Mouse (Mus musculus): ENCODE data around the gene Flnc.
"Not testable (repeated sequence)": the region's sequence is repeated elsewhere in the genome, so short reads cannot be mapped to it uniquely, and the experiment has no call there.

Gene Flnc

GRCm38 (mm10) chr6:29433038-29433803, at the start of gene Flnc:
Flnc (plus strand) TSS chr6:29433256.
- no peak for DNase-seq

DNA sequence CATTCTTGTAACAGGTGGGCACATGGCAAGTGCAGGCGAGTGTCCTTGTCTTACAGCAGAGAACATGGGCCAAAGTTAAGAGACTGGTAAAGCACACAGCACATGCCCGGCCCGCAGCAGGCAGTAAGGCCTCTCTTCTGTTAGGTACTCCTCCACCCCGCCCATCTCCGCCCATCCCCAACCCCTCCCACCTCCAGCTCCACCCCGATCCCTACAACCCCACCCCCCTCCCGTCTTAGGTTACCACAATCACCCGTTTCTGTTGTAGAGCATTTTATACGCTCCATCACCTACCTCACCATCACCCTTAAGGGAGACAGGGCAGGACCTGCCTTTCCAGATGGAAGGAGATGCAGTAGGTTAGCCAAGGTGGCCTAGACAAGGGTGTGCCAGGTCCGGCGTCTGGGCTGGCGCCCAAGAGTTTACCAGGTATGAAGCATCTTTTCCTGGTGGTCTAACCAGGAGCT, 45.0 kb upstream of the Flnc start, which contains the start of gene Opn1sw:
Opn1sw (minus strand) TSS at position 417 of the 467 bp plus-strand sequence.
- DNase-seq: no peak

GRCm38 (mm10) chr6:29388606-29389080, 44.4 kb upstream of the Flnc start:
- peak; percentile 74 for DNase-seq

DNA sequence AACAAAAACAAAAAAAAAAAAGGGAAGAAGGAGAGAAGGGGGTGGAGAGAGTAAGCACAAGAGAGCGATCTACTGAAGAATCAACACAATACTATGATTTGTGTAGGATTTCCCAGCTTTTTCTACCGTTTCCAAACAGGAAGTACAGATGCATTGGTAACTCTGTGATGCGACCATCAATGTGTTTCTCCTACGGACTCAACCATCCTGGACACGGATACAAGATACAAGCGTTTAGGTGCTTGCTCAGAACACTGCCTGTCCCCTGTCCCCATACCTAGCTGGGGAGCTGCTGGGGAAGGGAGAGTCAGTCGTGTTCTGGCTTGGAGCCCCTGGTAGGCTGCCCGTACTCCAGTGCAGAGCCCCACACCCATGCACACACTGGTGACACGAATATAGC, 43.6 kb upstream of the Flnc start:
- DNase-seq: no peak

- not testable (repeated sequence) for DNase-seq
These were observed 42.6 kb upstream of the Flnc start for GRCm38 (mm10) chr6:29390500-29390899.

DNA sequence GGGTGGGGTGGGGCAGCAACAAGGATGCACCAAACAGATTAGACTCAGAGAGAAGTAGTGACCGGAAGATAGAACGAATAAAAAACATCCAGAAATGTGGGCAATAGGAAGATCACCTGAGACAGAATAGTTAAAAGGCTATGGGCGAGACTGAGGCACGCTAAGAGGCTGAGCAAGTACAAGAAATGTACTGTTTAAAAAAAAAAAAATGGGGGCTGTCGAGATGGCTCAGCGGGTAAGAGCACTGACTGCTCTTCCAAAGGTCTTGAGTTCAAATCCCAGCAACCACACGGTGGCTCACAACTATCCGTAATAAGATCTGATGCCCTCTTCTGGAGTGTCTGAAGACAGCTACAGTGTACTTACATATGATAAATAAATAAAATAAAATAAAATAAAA, 41.8 kb upstream of the Flnc start:
- DNase-seq: not testable (repeated sequence)

- no peak for DNase-seq
These were observed 41.3 kb upstream of the Flnc start for GRCm38 (mm10) chr6:29391802-29392201.

GRCm38 (mm10) chr6:29394286-29394685, 38.8 kb upstream of the Flnc start:
- no peak for DNase-seq

- peak; percentile 84 for DNase-seq
These were observed 36.9 kb upstream of the Flnc start, which contains the start of gene Ccdc136 for GRCm38 (mm10) chr6:29395910-29396713. Ccdc136 (plus strand) TSS chr6:29396309.

DNA sequence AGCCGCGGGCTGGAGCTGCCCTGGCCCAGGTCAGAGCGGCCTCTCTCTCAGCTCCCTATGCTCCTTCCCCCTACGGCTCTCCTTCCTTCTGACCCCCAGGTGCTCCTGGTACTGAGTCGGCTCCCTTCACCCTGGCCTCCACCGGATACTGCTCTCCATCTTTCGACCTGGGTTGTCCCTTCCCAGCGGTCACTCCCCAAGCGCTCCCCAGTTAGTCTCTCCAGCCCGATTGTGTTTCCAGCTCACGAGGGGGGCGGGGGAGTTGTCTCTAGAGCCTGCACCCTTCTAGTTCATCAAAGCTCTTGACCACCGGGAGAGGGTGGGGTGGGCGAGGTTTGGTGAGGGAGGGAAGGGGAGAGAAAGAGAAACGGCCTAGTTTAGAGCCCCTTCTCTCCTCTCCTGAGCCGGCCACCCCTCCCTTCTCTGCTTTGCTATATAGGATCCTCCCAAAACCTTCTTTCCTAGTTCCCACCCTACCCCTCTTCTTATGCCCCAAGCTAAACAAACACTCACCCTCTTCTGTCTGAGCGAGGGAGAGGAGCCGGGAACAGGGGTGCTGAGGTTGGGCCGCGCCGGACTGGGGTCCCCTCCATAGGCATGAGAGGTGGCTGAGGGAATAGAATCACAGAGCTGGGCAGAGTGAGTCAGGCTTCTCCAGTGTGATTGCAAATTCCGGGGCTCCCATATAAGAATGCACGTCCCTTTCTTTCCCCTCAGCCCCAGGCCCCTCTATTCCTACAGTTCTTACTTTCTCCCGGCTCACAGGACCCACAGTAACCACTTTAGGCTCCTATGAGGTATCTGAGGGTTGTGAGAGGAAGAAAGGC, 36.1 kb upstream of the Flnc start:
- no peak for DNase-seq

- peak; percentile 35 for DNase-seq
These were observed 35.5 kb upstream of the Flnc start for GRCm38 (mm10) chr6:29397575-29397974.

GRCm38 (mm10) chr6:29399851-29400250, 33.2 kb upstream of the Flnc start:
- no peak for DNase-seq

- DNase-seq: no peak
These were observed 30.2 kb upstream of the Flnc start for GRCm38 (mm10) chr6:29402693-29403342.

- DNase-seq: no peak
These were observed 26.6 kb upstream of the Flnc start for GRCm38 (mm10) chr6:29406412-29406811.

- DNase-seq: no peak
These were observed 17.6 kb upstream of the Flnc start for GRCm38 (mm10) chr6:29415446-29415845.

DNA sequence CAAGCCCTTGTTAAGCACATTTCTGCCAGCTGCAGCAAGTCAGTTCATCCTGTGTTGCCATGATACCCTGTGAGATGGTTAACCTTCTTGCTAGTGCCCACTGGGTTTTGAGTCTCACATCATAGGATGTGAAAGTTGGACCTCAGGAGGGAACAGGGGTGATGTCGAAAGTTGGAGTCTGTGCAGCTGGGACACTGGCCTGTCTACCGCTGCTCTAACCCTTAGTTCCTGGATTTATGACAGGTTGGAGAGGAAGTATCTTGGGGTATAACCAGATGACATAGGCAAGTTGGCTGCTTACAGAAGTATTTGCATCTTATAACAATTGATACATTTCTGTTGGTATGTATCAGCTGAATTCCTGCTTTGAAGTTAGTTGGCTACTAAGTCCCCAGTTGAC, 12.5 kb upstream of the Flnc start:
- no peak for DNase-seq

DNA sequence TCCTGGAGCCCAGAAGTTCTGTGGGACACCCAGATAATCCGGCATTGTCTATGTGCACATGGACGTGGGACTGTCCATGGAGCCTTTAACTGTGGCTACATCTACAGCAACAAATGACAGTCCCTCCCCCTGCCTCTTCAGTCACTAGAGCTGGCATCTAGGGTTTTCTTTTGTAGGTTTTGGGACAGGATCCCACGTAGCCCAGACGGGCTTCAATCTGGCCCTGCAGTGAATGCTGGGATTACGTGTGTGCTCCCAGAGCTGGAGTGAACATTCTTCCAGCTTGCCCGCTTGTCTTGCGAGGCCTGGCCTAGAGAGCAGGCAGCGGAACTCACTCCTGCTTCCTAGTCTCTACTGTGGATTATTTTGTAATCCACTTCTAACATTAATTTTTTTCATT, 7.9 kb upstream of the Flnc start:
- DNase-seq: no peak

DNA sequence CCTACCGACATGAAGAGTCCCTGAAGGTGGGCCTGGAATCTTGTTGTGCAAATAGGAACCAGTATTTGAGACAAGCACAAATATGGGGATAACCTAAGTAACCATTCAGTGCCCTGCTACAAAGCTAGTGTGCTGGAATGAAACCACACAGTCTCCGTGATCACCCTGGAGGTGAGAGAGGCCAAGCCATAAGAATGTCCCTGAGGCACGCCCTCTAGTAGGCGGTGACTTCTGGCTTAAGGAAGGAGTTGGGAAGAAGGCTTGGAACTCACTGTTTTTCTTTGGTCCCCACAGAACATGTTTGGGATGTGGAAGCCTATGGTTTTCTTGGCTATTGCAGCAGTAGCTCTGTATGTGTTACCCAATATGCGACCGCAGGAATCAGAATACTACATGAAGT, 6.7 kb upstream of the Flnc start:
- no peak for DNase-seq

DNA sequence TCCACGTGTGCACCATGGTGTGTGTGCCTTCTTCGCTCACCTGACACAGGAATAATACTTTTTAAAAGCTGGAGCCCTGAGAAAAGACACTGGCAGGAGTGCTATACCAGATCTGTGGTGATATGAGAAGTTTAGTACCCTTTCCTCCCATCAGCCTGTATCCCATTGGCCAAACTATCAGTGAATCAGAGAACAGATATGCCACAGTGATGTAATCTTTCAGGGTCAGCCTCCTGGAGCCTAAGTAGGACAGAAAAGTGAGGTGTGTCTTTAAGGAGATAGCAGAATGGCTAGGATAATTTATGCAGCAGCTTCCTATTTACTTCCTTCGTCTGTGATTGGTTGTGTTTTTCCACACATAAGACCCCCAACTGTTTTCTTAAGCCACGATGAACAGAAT, 4.9 kb upstream of the Flnc start:
- DNase-seq: no peak

DNA sequence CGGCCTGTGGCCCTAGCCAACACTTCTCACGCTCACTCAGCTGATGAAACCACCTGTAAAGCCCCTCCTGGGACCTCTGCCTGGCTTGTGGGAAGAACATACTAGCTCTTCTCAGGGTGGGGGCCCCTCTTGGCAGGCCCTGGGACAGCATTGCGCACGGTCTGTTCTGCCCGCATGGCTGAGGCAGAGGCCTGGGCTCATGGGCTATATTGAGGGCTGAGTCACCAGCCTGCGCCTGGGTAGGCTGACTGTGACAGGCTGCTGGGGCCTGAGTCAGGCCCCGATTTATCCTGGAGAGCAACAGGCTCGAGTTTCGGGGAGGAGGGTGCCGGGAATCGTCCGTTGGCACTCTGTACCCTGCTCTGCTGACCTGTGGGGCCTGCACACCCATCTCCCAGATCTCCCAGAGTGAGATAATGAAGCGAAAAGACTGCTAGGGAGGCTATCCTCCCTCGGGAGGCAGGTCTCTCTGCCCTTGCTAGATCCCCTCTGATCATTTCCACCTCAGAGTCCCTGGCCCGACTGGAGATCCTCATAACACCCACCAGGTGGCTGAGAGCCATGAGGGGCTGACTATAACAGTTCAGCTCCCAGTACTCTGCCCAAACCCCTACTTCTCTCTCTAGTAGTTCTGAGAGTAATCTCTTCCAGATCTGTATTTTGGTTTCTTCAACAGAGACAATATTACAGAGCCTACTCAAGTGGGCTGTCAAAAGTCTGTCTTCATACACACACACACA, 2.2 kb upstream of the Flnc start:
- no peak for DNase-seq

- no peak for DNase-seq
These were observed 1.6 kb upstream of the Flnc start for GRCm38 (mm10) chr6:29431473-29431872.

GRCm38 (mm10) chr6:29432156-29432555, 900 bp upstream of the Flnc start:
- DNase-seq: no peak

All from layer of hippocampus, adult 9-11 months (tissue).